Mouse (Mus musculus): ENCODE results near the gene Sox1.

- no peak for TF ChIP-seq POLR2A (IDR thresholded peaks at IDR 0.05; ENCODE audit: insufficient read depth, low read depth, low read length)
- TF ChIP-seq CTCF (IDR thresholded peaks at IDR 0.05), result no peak
- TF ChIP-seq EP300 (IDR thresholded peaks at IDR 0.05; ENCODE audit: insufficient read depth, low read depth, low read length), result no peak
Observed at GRCm38 (mm10) chr8:12445258-12445657, 50.2 kb downstream of the Sox1 start.
